Comparison of ENCODE assay signal across 11 mouse cellular contexts in the genomic region with DNA sequence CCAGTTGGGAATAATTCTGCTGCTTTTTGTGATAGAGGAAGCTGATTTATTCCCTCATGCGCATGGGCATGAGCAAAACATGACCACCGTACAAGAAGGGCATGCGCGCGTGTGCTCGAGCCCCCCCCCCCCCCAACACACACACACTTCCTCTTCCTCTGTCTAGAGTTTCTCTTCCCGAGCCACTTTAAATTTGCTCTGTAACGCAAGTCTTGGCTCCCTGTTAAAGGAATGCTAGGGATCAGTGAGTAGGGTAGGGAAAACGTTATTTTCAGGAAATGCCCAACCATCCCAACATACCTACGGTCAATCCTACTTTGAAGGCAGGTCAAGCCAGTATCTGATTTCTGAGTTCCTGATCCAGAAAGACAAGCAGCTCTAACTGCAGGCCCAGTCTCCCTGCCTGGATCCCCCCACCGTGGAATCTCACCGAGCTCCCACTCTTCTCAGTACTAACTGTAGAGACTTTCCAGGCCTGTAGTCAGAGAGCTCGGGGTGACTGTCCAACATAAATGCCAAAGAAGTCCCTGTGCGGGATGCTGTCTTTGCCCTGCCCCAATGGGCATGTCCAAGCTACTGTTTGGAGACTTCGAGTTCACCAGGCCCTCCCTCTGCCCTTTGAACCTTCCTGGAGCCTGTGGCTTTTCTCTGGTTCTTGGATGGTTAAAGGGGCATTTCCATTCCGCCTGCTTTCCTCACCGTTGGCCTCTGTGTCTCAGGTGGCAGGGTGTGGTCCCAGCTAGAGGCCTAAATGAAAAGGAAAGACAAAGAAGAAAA. TPM values are rescaled to one million over a fixed set of nuclear protein-coding genes. Genes with fewer than 3 reads are reported as not detected.
DNase-seq lines count a peak whose midpoint lies in the region; ATAC-seq and TF ChIP-seq lines count a peak whose summit lies in the region.
"Had no signal": no experiment of that assay in that cellular context is flagged by ENCODE, and none has a peak within 500 bp of the region (broad histone marks: within the 10 kb centered on the region; RNA-seq: fewer than 3 reads in every experiment).

No protein-coding gene starts in this region.

- no peaks in the 10 kb centered on the region for H3K27me3 ChIP-seq in lung, postnatal 0 days (replicated peaks; ENCODE audit: insufficient read depth, low read length)
- no peaks in the 10 kb centered on the region for H3K27me3 ChIP-seq in liver, embryonic 11.5 days (replicated peaks; ENCODE audit: control insufficient read depth, insufficient read depth, low read length)
- no peaks in the 10 kb centered on the region for H3K27me3 ChIP-seq in forebrain, embryonic 16.5 days (replicated peaks; ENCODE audit: control insufficient read depth, insufficient read depth, low read length)
- no peaks in the 10 kb centered on the region for H3K27me3 ChIP-seq in hindbrain, embryonic 12.5 days
- H3K27me3 ChIP-seq in forebrain, embryonic 14.5 days (replicated peaks; ENCODE audit: control insufficient read depth, insufficient read depth, low read length), result no peaks in the 10 kb centered on the region
- H3K27me3 ChIP-seq: heart, embryonic 15.5 days; Patski had no signal

- no peak for TF ChIP-seq CTCF in lung, postnatal 0 days (IDR thresholded peaks at IDR 0.05)

- DNase-seq in lung, postnatal 0 days (ENCODE audit: low spot score), result no peak
- no peak for DNase-seq in lung, postnatal 14 days
- no peak for DNase-seq in liver, embryonic 11.5 days (ENCODE audit: low spot score)
- peak; percentile 41 for DNase-seq in thymus, postnatal 25 days
- DNase-seq in forebrain, embryonic 14.5 days (ENCODE audit: low spot score), result no peak

- H3K27ac ChIP-seq in lung, postnatal 0 days (ENCODE audit: low read length), result no peak overlapping the region
- H3K27ac ChIP-seq in liver, embryonic 11.5 days (ENCODE audit: low read depth, low read length), result no peak overlapping the region
- no peak overlapping the region for H3K27ac ChIP-seq in forebrain, embryonic 16.5 days (ENCODE audit: low read length)
- H3K27ac ChIP-seq in hindbrain, embryonic 12.5 days, result no peak overlapping the region
- no peak overlapping the region for H3K27ac ChIP-seq in forebrain, embryonic 14.5 days (ENCODE audit: low read depth, low read length)
- H3K27ac ChIP-seq: heart, embryonic 15.5 days; liver, embryonic 14.5 days had no signal

- ATAC-seq in lung, postnatal 0 days, result 0 out of 2 replicates have a peak, but pooled peaks have one; percentile 37
- ATAC-seq in granulocyte monocyte progenitor cell, adult 5-6 weeks (replicated peaks; ENCODE audit: poor library complexity, severe bottlenecking), result peak; percentile 77
- ATAC-seq in liver, embryonic 11.5 days (replicated peaks; ENCODE audit: low FRiP score), result no peak
- no peak for ATAC-seq in forebrain, embryonic 16.5 days
- ATAC-seq in hindbrain, embryonic 12.5 days (ENCODE audit: low FRiP score), result no peak
- ATAC-seq in forebrain, embryonic 14.5 days, result no peak
- ATAC-seq: Patski had no signal

- H3K4me1 ChIP-seq in lung, postnatal 0 days (ENCODE audit: insufficient read depth, low read depth, low read length), result no peaks in the 10 kb centered on the region
- peaks cover 2% of the 10 kb centered on the region; the same call in 1 of the 2 replicates for H3K4me1 ChIP-seq in liver, embryonic 11.5 days (replicated peaks; ENCODE audit: control insufficient read depth, insufficient read depth, low read length)
- no peaks in the 10 kb centered on the region for H3K4me1 ChIP-seq in forebrain, embryonic 16.5 days (replicated peaks; ENCODE audit: control insufficient read depth, insufficient read depth, low read length)
- H3K4me1 ChIP-seq in hindbrain, embryonic 12.5 days, result no peaks in the 10 kb centered on the region
- no peaks in the 10 kb centered on the region for H3K4me1 ChIP-seq in forebrain, embryonic 14.5 days (ENCODE audit: control insufficient read depth, insufficient read depth, low read length)
- H3K4me1 ChIP-seq: heart, embryonic 15.5 days had no signal

- H3K36me3 ChIP-seq in lung, postnatal 0 days (ENCODE audit: insufficient read depth, low read length), result no peaks in the 10 kb centered on the region
- H3K36me3 ChIP-seq in liver, embryonic 11.5 days (ENCODE audit: control insufficient read depth, insufficient read depth, low read length), result no peaks in the 10 kb centered on the region
- H3K36me3 ChIP-seq in forebrain, embryonic 16.5 days (ENCODE audit: control insufficient read depth, insufficient read depth), result no peaks in the 10 kb centered on the region
- H3K36me3 ChIP-seq in hindbrain, embryonic 12.5 days, result no peaks in the 10 kb centered on the region
- H3K36me3 ChIP-seq in forebrain, embryonic 14.5 days (ENCODE audit: control insufficient read depth, insufficient read depth, low read length), result no peaks in the 10 kb centered on the region
- H3K36me3 ChIP-seq: heart, embryonic 15.5 days had no signal

- no peak for TF ChIP-seq EP300 in lung, postnatal 0 days (IDR thresholded peaks at IDR 0.05)

- no peak overlapping the region for H3K9ac ChIP-seq in lung, postnatal 0 days (replicated peaks; ENCODE audit: low read depth)
- H3K9ac ChIP-seq in liver, embryonic 11.5 days (ENCODE audit: low read depth, low read length), result no peak overlapping the region
- H3K9ac ChIP-seq in forebrain, embryonic 16.5 days (replicated peaks; ENCODE audit: low read depth, low read length), result no peak overlapping the region
- no peak overlapping the region for H3K9ac ChIP-seq in hindbrain, embryonic 12.5 days
- no peak overlapping the region for H3K9ac ChIP-seq in forebrain, embryonic 14.5 days (ENCODE audit: low read length)
- H3K9ac ChIP-seq: heart, embryonic 15.5 days; liver, embryonic 14.5 days had no signal

- WGBS in lung, postnatal 0 days, result 65% methylated on average over 16 of the region's 17 CpGs
- 70% methylated on average over 17 of the region's 17 CpGs for WGBS in liver, embryonic 11.5 days
- 86% methylated on average over 17 of the region's 17 CpGs for WGBS in forebrain, embryonic 16.5 days
- WGBS in hindbrain, embryonic 12.5 days, result 78% methylated on average over 17 of the region's 17 CpGs
- 85% methylated on average over 17 of the region's 17 CpGs for WGBS in forebrain, embryonic 14.5 days

- H3K9me3 ChIP-seq in lung, postnatal 0 days (ENCODE audit: low read length), result no peaks in the 10 kb centered on the region
- no peaks in the 10 kb centered on the region for H3K9me3 ChIP-seq in liver, embryonic 11.5 days (ENCODE audit: control insufficient read depth, low read length)
- no peaks in the 10 kb centered on the region for H3K9me3 ChIP-seq in forebrain, embryonic 16.5 days (ENCODE audit: control insufficient read depth, low read length)
- H3K9me3 ChIP-seq in hindbrain, embryonic 12.5 days (replicated peaks), result no peaks in the 10 kb centered on the region
- H3K9me3 ChIP-seq in forebrain, embryonic 14.5 days (replicated peaks; ENCODE audit: control insufficient read depth, low read length), result no peaks in the 10 kb centered on the region
- H3K9me3 ChIP-seq: heart, embryonic 15.5 days had no signal

- peak overlapping the region; percentile 25; the same call in 1 of the 2 replicates for H3K4me2 ChIP-seq in lung, postnatal 0 days (replicated peaks; ENCODE audit: low read depth, low read length)
- H3K4me2 ChIP-seq in liver, embryonic 11.5 days, result peak overlapping the region; percentile 34
- no peak overlapping the region for H3K4me2 ChIP-seq in forebrain, embryonic 16.5 days (ENCODE audit: low read length)
- H3K4me2 ChIP-seq in hindbrain, embryonic 12.5 days (replicated peaks), result no peak overlapping the region
- H3K4me2 ChIP-seq in forebrain, embryonic 14.5 days (ENCODE audit: low read length), result no peak overlapping the region
- H3K4me2 ChIP-seq: heart, embryonic 15.5 days had no signal

- no peak overlapping the region for H3K4me3 ChIP-seq in lung, postnatal 0 days (ENCODE audit: low read depth, low read length)
- no peak overlapping the region for H3K4me3 ChIP-seq in liver, embryonic 11.5 days (ENCODE audit: low read depth, low read length)
- no peak overlapping the region for H3K4me3 ChIP-seq in forebrain, embryonic 16.5 days (replicated peaks; ENCODE audit: low read length)
- no peak overlapping the region for H3K4me3 ChIP-seq in hindbrain, embryonic 12.5 days
- no peak overlapping the region for H3K4me3 ChIP-seq in forebrain, embryonic 14.5 days (ENCODE audit: low read depth, low read length)
- H3K4me3 ChIP-seq: heart, embryonic 15.5 days had no signal

RNA-seq across cellular contexts. Expression of a gene that starts 33.3 kb away (rescaled TPM):
- 151 and 158 TPM in 2 replicates for polyA plus RNA-seq in lung, postnatal 0 days (2015; fragmentation: Nextera tagmentation; extraction: Ambion mirVana)
- total RNA-seq in granulocyte monocyte progenitor cell, adult 5-6 weeks (2014; fragmentation: Nextera tagmentation), result not detected in 2 replicates
- total RNA-seq in granulocyte monocyte progenitor cell, adult 5-6 weeks (2017), result 0.15 and 0.26 TPM in 2 replicates
- polyA plus RNA-seq in liver, embryonic 11.5 days (2014; fragmentation: Nextera tagmentation; extraction: Ambion mirVana), result 12.7 and 12.9 TPM in 2 replicates
- polyA plus RNA-seq in forebrain, embryonic 16.5 days (2015; fragmentation: Nextera tagmentation; extraction: Ambion mirVana), result 2.1 and 2.4 TPM in 2 replicates
- polyA plus RNA-seq in hindbrain, embryonic 12.5 days (2016; fragmentation: Nextera tagmentation; extraction: Ambion mirVana), result 25.3 and 50.1 TPM in 2 replicates
- 2.5 and 3.1 TPM in 2 replicates for polyA plus RNA-seq in forebrain, embryonic 14.5 days (2014; fragmentation: Nextera tagmentation; extraction: Ambion mirVana)

Comparison
In these comparisons a context has a peak if more than half of its experiments do, and no peak if none do; other contexts are left out.
1. ATAC-seq: peak in lung, postnatal 0 days (single experiment) and granulocyte monocyte progenitor cell, adult 5-6 weeks (single experiment); none in liver, embryonic 11.5 days (single experiment), forebrain, embryonic 16.5 days (single experiment), hindbrain, embryonic 12.5 days (single experiment) and forebrain, embryonic 14.5 days (single experiment).
2. H3K4me2 ChIP-seq: peak in lung, postnatal 0 days (single experiment) and liver, embryonic 11.5 days (single experiment); none in forebrain, embryonic 16.5 days (single experiment), hindbrain, embryonic 12.5 days (single experiment) and forebrain, embryonic 14.5 days (single experiment).